Mouse (Mus musculus): ENCODE results near the gene Trmu. TPM values are rescaled to one million over a fixed set of nuclear protein-coding genes. Genes with fewer than 3 reads are reported as not detected.

The Trmu gene
- total RNA-seq, 2 experiments from 2014 or later = 10.7 to 13.5 TPM

- DNase-seq = no peak
Observed at GRCm38 (mm10) chr15:85896284-85896683, 17.2 kb downstream of the Trmu start.

DNA sequence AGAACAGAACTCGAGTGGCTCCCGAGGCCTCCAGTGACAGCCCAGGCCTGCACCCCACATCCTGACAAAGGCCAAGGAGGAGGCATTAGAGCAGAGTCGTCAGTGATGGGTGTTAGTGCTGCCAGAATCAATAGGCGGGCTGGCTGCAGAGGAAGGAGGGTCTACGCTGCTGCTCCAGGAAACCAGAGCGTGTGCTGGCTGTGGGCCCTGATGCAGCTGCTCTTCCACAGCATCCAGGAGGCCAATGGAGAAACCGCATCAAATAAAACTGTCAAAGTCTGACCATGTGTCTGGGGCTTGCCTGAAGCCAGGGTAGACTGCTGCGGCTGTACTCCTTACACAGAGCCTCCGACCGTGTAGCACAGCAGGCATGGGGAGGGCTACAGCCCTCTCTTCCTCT lies 18.0 kb downstream of the Trmu start:
- no peak for DNase-seq

- no peak for DNase-seq
Observed at GRCm38 (mm10) chr15:85899396-85899795, 20.3 kb downstream of the Trmu start.

DNA sequence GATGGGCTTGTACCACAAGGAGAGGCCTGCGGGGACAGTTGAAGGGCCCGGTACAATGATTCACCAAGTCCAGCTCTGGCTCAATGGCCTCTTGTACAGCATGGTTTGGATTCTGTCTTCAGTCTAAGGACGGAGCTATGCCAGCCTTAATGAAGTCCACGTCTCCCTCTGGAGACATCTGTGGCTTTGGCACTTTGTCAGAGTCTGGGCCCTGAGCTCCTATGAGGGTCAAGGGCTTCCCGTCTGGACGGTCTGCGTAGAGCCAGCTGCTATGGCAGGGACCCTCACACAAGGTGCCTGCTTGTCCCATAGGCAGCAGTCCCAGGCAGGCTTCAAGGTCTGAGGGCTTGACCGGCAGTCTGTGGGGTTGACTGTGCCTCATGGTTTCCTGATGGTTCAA lies 21.2 kb downstream of the Trmu start:
- DNase-seq = no peak

DNA sequence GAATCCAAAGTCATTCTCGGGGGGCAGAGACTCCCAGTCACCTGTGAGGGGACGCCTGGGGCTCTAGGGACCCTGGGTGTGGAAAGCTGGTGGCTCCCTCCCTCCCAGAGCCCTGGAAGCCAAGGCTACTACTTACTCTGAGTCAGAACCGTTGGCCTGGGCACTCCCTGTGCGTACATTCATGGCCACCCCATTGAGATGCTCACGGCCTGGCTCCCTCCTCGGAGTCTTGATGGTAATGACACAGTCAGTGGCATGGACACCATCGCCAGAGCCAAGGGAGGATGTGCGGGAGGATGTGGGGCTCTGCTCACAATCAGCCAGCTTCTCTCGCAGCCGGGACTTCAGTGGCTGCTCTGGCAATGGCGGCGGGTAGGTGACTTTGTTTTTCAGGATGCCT lies 21.7 kb downstream of the Trmu start:
- DNase-seq = no peak

GRCm38 (mm10) chr15:85902505-85902904 lies 23.4 kb downstream of the Trmu start:
- DNase-seq = no peak

DNA sequence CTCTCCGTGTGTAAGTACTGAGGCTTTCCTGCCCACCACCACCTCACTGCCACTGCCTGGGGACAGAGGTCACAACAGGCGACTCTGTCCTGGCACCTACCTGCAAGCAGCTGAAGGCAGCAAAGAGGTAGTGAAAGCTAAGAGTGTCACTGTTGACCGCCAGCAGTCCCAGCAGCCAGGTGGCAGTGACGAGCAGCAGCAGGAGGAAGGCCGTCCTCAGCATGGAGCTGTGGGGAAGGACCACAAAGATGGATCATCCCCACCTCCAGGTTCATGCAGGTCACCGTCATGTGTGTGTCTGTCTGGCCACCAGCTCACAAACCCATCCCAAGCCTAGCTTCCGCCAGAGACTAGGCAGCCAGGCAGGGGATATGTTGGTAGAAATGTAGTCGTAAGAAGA lies 24.7 kb downstream of the Trmu start:
- no peak for DNase-seq

- DNase-seq = no peak
Observed at GRCm38 (mm10) chr15:85908660-85909491, 29.8 kb downstream of the Trmu start.

DNA sequence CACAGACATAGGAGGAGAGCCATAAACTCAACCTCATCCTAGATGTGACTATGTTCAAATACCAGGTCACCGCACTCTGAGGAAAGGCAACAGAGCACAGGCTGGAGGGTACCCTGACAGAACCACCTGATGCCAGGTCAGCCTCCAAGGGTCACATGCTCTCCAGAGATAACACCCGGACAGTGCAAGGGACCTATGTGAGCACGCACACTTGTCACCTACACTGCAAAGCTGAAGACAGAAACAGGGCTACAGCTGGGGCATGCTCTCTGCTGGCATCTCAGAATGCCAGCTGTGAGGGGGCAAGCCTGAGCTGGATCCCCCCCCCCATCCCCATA lies 30.3 kb downstream of the Trmu start:
- no peak for DNase-seq

DNA sequence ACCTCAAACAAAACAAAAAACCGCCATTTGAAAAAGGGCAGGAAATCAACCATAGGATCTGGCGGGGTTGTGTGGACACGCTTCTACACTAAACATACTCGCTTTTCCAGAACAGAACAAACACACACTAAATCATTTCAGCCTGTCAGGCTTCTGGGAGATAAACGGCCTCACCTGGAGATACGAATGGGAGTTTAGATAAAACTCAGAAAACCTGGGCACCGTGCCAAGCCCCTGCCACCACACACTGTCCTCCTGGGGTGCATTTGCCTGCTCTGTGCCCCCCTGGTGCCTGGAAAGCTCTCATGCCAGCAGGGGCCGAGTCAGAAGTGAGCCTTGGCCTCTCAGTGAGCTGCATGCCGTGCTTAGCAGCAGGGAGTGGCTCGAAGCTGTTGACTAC lies 30.8 kb downstream of the Trmu start:
- DNase-seq = no peak

DNA sequence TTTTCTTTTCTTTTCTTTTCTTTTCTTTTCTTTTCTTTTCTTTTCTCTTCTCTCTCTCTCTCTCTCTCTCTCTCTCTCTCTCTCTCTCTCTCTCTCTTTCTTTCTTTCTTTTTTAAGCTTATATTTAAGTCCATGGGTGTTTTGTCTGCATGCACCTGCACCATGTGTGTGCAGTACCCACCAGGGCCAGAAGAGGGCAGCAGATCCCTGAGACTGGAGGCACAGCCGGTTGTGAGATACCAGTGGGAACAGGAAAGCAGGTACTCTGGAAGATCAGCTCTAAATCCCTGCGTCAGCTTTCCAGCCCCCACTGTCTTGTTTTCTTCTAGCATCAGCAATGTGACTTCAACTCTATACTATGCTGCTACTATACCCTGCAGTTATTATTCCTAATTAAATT lies 34.5 kb downstream of the Trmu start:
- no peak for DNase-seq

DNA sequence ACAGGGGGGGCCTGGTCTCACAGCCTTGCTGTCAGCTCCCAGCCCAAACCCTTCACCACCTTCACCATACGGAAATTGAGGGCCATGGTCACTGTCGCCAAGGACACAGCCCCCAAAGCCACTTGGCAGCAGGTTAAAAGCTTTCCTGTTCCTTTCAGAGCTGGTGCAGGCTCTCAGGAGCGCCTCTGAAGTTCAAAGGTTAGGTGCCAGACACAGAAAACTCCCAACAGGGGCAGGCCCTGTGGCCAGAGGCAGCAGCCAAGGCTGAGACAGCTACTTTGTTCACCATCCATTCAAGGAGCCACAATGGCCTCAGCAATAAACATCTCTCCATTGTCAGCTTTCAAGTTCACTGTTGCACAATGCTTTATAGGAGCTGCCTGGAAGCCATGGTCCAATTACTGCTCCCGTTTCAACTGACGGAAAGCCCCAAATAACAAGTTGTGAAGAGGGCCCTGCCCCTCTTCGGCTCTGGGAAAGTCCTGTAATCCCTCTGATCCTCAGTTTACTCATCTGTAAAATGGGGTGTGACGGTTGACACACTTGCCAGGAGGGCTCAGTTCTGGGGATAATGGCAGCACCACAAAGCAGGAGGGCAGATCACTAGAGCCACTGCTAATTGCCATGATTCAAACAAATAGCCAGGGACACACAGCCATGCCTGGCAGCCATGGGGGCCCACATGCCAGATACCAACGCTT lies 40.2 kb downstream of the Trmu start:
- DNase-seq = no peak

DNA sequence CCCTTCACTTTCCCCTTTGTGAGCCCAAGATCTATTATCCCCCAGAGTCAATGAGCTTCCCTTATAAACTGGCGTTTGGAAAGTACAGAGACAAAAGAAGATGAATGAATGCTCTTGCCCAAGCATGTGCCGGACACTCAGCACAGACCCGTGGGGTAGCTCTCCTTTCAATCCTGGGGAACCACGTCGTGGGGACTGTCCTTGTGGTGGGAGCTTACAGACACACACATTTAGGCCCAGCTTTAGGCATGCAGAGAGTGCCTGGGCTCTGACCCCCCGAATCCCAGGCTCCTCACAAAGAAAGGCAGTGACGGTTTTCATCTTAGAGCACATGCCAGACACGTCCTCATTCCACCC lies 40.8 kb downstream of the Trmu start:
- DNase-seq = no peak

DNA sequence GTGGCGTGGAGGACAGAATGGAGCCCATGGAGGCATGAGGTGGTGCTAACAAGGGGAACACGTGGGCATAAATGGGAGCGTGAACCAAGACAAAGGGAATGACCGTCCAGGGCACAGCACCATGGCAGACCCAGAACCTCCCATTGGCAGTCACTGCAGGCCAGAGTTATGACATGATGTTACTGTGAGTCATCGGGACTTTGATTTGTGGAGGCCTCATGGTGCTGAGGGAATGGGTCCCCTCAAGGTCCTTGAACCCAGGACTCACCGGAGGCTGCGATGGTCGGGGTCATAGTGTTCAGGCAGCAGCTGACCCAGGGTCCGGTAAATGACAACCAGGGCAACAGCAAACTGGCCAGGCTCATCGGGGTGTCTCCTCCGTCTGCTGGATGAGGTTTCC lies 42.7 kb downstream of the Trmu start:
- DNase-seq = no peak

DNA sequence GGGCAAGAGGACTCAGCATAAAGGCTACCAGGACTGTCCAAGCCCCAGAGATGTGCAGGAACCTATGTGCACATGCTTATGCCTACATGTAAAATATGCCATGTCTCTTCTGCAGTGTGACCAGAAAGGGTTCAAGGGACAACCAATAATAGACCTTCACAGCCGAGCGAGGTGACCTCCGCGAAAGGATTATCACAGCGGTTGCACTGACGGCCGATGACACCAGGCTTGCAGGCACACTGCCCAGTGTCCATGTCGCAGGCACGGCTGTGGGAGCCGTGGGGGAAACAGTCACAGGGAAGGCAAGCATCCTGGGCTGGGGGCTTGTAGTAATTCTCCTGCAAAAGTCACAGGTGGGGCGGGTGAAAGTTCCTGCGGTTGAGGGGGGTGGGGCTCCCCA lies 49.0 kb downstream of the Trmu start:
- DNase-seq = no peak

GRCm38 (mm10) chr15:85935627-85936049 lies 56.5 kb downstream of the Trmu start:
- DNase-seq = no peak

Other genes with a start within 250 kb of the Trmu start
- gene Ppara, start 144.3 kb upstream of the Trmu start, total RNA-seq (2021) = 10 to 100 TPM; 11.4 to 19.3 TPM
- gene Cdpf1, start 67.6 kb upstream of the Trmu start, total RNA-seq (2021) = 10 to 100 TPM; 34.0 to 43.9 TPM
- gene Pkdrej, start 57.6 kb upstream of the Trmu start, total RNA-seq (2021) = under 1 TPM; 0.11 to 0.28 TPM
- 1 to 10 TPM; 2.8 to 3.6 TPM for gene Ttc38, start 47.0 kb upstream of the Trmu start, total RNA-seq (2021)
- under 1 TPM in 1 of 2 experiments, not detected in 1; 0.32 TPM for gene Gtse1, start 19.6 kb upstream of the Trmu start, total RNA-seq (2021)
- gene Celsr1, start 154.5 kb downstream of the Trmu start, total RNA-seq (2021) = under 1 TPM; 0.31 to 0.43 TPM
- gene Gramd4, start 178.4 kb downstream of the Trmu start, total RNA-seq (2021) = 1 to 10 TPM; 4.2 to 9.7 TPM